Mouse (Mus musculus): ENCODE measurements around the gene Hkdc1. TPM values are rescaled to one million over a fixed set of nuclear protein-coding genes. Genes with fewer than 3 reads are reported as not detected.

Hkdc1 gene
- polyA plus RNA-seq, 2 experiments = 1.1 to 2.3 TPM

GRCm38 (mm10) chr10:62341956-62342355 lies 80.3 kb downstream of the Hkdc1 start:
- H3K4me1 ChIP-seq (ENCODE audit: control insufficient read depth, insufficient read depth, low read length) = peaks cover 22% of the 10 kb centered on the region
- ATAC-seq (ENCODE audit: low FRiP score, low read depth) (no peak), DNase-seq (ENCODE audit: low spot score) (no peak)
- H3K9me3 ChIP-seq (ENCODE audit: control insufficient read depth, low read length) = no peaks in the 10 kb centered on the region
- no peak for TF ChIP-seq POLR2A (IDR thresholded peaks at IDR 0.05; ENCODE audit: borderline replicate concordance, extremely low read depth, insufficient read depth, insufficient read length)
- H3K36me3 ChIP-seq (ENCODE audit: control insufficient read depth, insufficient read depth, low read length) = no peaks in the 10 kb centered on the region
- H3K27ac ChIP-seq (replicated peaks; ENCODE audit: low read depth, low read length) = no peak overlapping the region
- H3K9ac ChIP-seq (ENCODE audit: low read depth, low read length, severe bottlenecking) = no peak overlapping the region
- no peak overlapping the region for H3K4me3 ChIP-seq (replicated peaks; ENCODE audit: low read length)
- no peak overlapping the region for H3K4me2 ChIP-seq (replicated peaks; ENCODE audit: low read depth, low read length, severe bottlenecking)
- H3K27me3 ChIP-seq (ENCODE audit: control insufficient read depth, insufficient read depth, low read length) = no peaks in the 10 kb centered on the region
- WGBS = 82% methylated on average over 4 of the region's 4 CpGs

GRCm38 (mm10) chr10:62340991-62341390 lies 81.3 kb downstream of the Hkdc1 start:
- no peak for ATAC-seq (ENCODE audit: low FRiP score, low read depth)

GRCm38 (mm10) chr10:62340095-62340731 lies 82.1 kb downstream of the Hkdc1 start:
- Histone ChIP-seq H3K4me1 (ENCODE audit: control insufficient read depth, insufficient read depth, low read length) (peaks cover 33% of the 10 kb centered on the region), H3K9me3 (ENCODE audit: control insufficient read depth, low read length) (no peaks in the 10 kb centered on the region), H3K27ac (replicated peaks; ENCODE audit: low read depth, low read length) (peak overlapping the region; percentile 81), H3K4me2 (replicated peaks; ENCODE audit: low read depth, low read length, severe bottlenecking) (peak overlapping the region; percentile 84), H3K4me3 (replicated peaks; ENCODE audit: low read length) (peak overlapping the region; percentile 73), H3K9ac (ENCODE audit: low read depth, low read length, severe bottlenecking) (peak overlapping the region; percentile 66), H3K36me3 (ENCODE audit: control insufficient read depth, insufficient read depth, low read length) (no peaks in the 10 kb centered on the region), H3K27me3 (ENCODE audit: control insufficient read depth, insufficient read depth, low read length) (no peaks in the 10 kb centered on the region)
- 2% methylated on average over 35 of the region's 38 CpGs for WGBS
- ATAC-seq (ENCODE audit: low FRiP score, low read depth) (peak; percentile 95), DNase-seq (ENCODE audit: low spot score) (peak; percentile 93)
- 0 out of 2 replicates have a peak, but pooled peaks have one; percentile 40 for TF ChIP-seq POLR2A (IDR thresholded peaks at IDR 0.05; ENCODE audit: borderline replicate concordance, extremely low read depth, insufficient read depth, insufficient read length)

More at GRCm38 (mm10) chr10:62340991-62341390, 81.3 kb downstream of the Hkdc1 start:
- Histone ChIP-seq H3K36me3 (ENCODE audit: control insufficient read depth, insufficient read depth, low read length) (no peaks in the 10 kb centered on the region), H3K27ac (replicated peaks; ENCODE audit: low read depth, low read length) (peak overlapping the region; percentile 81; the same call in 1 of the 2 replicates), H3K4me2 (replicated peaks; ENCODE audit: low read depth, low read length, severe bottlenecking) (peak overlapping the region; percentile 84), H3K27me3 (ENCODE audit: control insufficient read depth, insufficient read depth, low read length) (no peaks in the 10 kb centered on the region), H3K9me3 (ENCODE audit: control insufficient read depth, low read length) (no peaks in the 10 kb centered on the region), H3K9ac (ENCODE audit: low read depth, low read length, severe bottlenecking) (peak overlapping the region; percentile 66), H3K4me1 (ENCODE audit: control insufficient read depth, insufficient read depth, low read length) (peaks cover 32% of the 10 kb centered on the region), H3K4me3 (replicated peaks; ENCODE audit: low read length) (peak overlapping the region; percentile 73)
- no peak for DNase-seq (ENCODE audit: low spot score)
- WGBS = 20% methylated on average over 3 of the region's 3 CpGs
- TF ChIP-seq POLR2A (IDR thresholded peaks at IDR 0.05; ENCODE audit: borderline replicate concordance, extremely low read depth, insufficient read depth, insufficient read length) = no peak

GRCm38 (mm10) chr10:62339211-62340094 lies 82.8 kb downstream of the Hkdc1 start:
- 3% methylated on average over 45 of the region's 45 CpGs for WGBS
- ATAC-seq (ENCODE audit: low FRiP score, low read depth) = peak; percentile 24
- no peaks in the 10 kb centered on the region for H3K27me3 ChIP-seq (ENCODE audit: control insufficient read depth, insufficient read depth, low read length)
- H3K4me1 ChIP-seq (ENCODE audit: control insufficient read depth, insufficient read depth, low read length) = peaks cover 33% of the 10 kb centered on the region
- H3K36me3 ChIP-seq (ENCODE audit: control insufficient read depth, insufficient read depth, low read length) = no peaks in the 10 kb centered on the region
- H3K9me3 ChIP-seq (ENCODE audit: control insufficient read depth, low read length) = no peaks in the 10 kb centered on the region
- DNase-seq (ENCODE audit: low spot score) = peak; percentile 39
- H3K4me2 ChIP-seq (replicated peaks; ENCODE audit: low read depth, low read length, severe bottlenecking) = peak overlapping the region; percentile 84
- no peak for TF ChIP-seq POLR2A (IDR thresholded peaks at IDR 0.05; ENCODE audit: borderline replicate concordance, extremely low read depth, insufficient read depth, insufficient read length)
- H3K4me3 ChIP-seq (replicated peaks; ENCODE audit: low read length) = peak overlapping the region; percentile 73
- peak overlapping the region; percentile 81 for H3K27ac ChIP-seq (replicated peaks; ENCODE audit: low read depth, low read length)
- peak overlapping the region; percentile 66 for H3K9ac ChIP-seq (ENCODE audit: low read depth, low read length, severe bottlenecking)

- Histone ChIP-seq H3K4me2 (replicated peaks; ENCODE audit: low read depth, low read length, severe bottlenecking) (peak overlapping the region; percentile 84), H3K27me3 (ENCODE audit: control insufficient read depth, insufficient read depth, low read length) (no peaks in the 10 kb centered on the region), H3K9ac (ENCODE audit: low read depth, low read length, severe bottlenecking) (no peak overlapping the region), H3K27ac (replicated peaks; ENCODE audit: low read depth, low read length) (no peak overlapping the region), H3K4me3 (replicated peaks; ENCODE audit: low read length) (peak overlapping the region; percentile 73), H3K36me3 (ENCODE audit: control insufficient read depth, insufficient read depth, low read length) (no peaks in the 10 kb centered on the region), H3K9me3 (ENCODE audit: control insufficient read depth, low read length) (no peaks in the 10 kb centered on the region), H3K4me1 (ENCODE audit: control insufficient read depth, insufficient read depth, low read length) (peaks cover 33% of the 10 kb centered on the region)
- no peak for DNase-seq (ENCODE audit: low spot score)
- no peak for TF ChIP-seq POLR2A (IDR thresholded peaks at IDR 0.05; ENCODE audit: borderline replicate concordance, extremely low read depth, insufficient read depth, insufficient read length)
- no peak for ATAC-seq (ENCODE audit: low FRiP score, low read depth)
- WGBS = 37% methylated on average over 5 of the region's 5 CpGs
Observed at GRCm38 (mm10) chr10:62338626-62339025, 83.7 kb downstream of the Hkdc1 start.

Measured in limb, embryonic 14.5 days (tissue).